Mouse (Mus musculus): ENCODE data around the gene Lin28b.

DNA sequence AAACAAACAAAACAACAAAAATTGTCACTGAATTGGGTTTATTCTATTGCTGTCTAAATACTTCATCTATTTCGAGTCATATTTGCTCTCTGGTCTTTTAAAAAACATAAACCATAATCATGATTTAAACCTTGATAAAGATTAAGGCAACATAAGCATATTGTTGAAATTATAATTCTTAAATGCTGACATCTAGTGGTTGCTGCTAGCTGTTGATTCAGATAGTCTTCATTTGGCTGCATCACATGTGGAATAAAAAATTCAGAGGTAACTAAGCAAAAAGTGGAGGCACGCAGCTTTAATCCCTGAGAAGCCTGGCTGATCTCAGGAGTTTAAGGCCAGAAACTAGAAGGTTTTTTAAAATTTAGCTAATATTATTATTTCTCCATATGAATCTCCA lies 25.6 kb upstream of the Lin28b start:
- TF ChIP-seq POLR2A (IDR thresholded peaks at IDR 0.05; ENCODE audit: low read depth, low read length) = no peak
- TF ChIP-seq CTCF (IDR thresholded peaks at IDR 0.05; ENCODE audit: extremely low read depth, insufficient read depth, insufficient read length, insufficient replicate concordance) = no peak
